Mouse (Mus musculus) forebrain, embryonic 11.5 days (tissue): ENCODE data around the gene Banf2. TPM values are rescaled to one million over a fixed set of nuclear protein-coding genes. Genes with fewer than 3 reads are reported as not detected.

ENCODE experiments used
- ATAC-seq: fragments of 200-750 bp; cut with Nextera tagmentation; replicated peaks from 2 replicates; pipeline ENCODE4 v1.8.0; 2017; ENCODE audit warnings: moderate TSS enrichment; ENCODE audit not compliant: low FRiP score
- DNase-seq: peaks from one replicate; pipeline ENCODE4 v3.0.0-alpha.2; 2017; ENCODE audit warnings: low spot score
- H3K27ac ChIP-seq: fragments of 300-500 bp; sonication (generic); 2 replicates; pipeline ENCODE4 v1.5.1; 2014; ENCODE audit warnings: low read depth, low read length
- H3K27me3 ChIP-seq: fragments of 300-500 bp; sonication (generic); 2 replicates; pipeline ENCODE4 v1.6.1; 2014; ENCODE audit warnings: mild to moderate bottlenecking, low read length, mixed read lengths; ENCODE audit not compliant: control insufficient read depth, insufficient read depth
- H3K36me3 ChIP-seq: fragments of 300-500 bp; sonication (generic); 2 replicates; pipeline ENCODE4 v1.6.1; 2014; ENCODE audit warnings: mild to moderate bottlenecking, low read length, moderate library complexity, mixed read lengths; ENCODE audit not compliant: control insufficient read depth, insufficient read depth
- H3K4me1 ChIP-seq: fragments of 300-500 bp; sonication (generic); replicated peaks from 2 replicates; pipeline ENCODE4 v1.6.1; 2014; ENCODE audit warnings: low read length, mixed read lengths; ENCODE audit not compliant: control insufficient read depth, insufficient read depth
- H3K4me2 ChIP-seq: fragments of 300-500 bp; sonication (generic); 2 replicates; pipeline ENCODE4 v1.6.1; 2014; ENCODE audit warnings: low read depth, mild to moderate bottlenecking, low read length, moderate library complexity, mixed read lengths; ENCODE audit not compliant: severe bottlenecking
- H3K4me3 ChIP-seq: fragments of 300-500 bp; sonication (generic); 2 replicates; pipeline ENCODE4 v1.5.1; 2014; ENCODE audit warnings: low read depth, low read length
- H3K9ac ChIP-seq: fragments of 300-500 bp; sonication (generic); 2 replicates; pipeline ENCODE4 v1.6.1; 2014; ENCODE audit warnings: low read length
- H3K9me3 ChIP-seq: fragments of 300-500 bp; sonication (generic); 2 replicates; pipeline ENCODE4 v1.6.1; 2016; ENCODE audit warnings: low read length, mixed read lengths; ENCODE audit not compliant: control insufficient read depth
- WGBS: fragments of 180-500 bp; shearing (Covaris S2); extraction: QIAGEN DNeasy Blood & Tissue Kit; methylation state at CpG from one replicate; pipeline ENCODE4 v1.1.7; 2014; 5-methylcytosine and 5-hydroxymethylcytosine counted together
- polyA plus RNA-seq: library from polyadenylated mRNA; unstranded; fragments of >200 nt; fragmentation: Nextera tagmentation; extraction: Ambion mirVana; gene quantifications from 2 replicates; pipeline ENCODE4 v1.2.1, GENCODE M21; 2014

Gene Banf2
- polyA plus RNA-seq, 1 experiment from 2014 or later: not detected

DNA sequence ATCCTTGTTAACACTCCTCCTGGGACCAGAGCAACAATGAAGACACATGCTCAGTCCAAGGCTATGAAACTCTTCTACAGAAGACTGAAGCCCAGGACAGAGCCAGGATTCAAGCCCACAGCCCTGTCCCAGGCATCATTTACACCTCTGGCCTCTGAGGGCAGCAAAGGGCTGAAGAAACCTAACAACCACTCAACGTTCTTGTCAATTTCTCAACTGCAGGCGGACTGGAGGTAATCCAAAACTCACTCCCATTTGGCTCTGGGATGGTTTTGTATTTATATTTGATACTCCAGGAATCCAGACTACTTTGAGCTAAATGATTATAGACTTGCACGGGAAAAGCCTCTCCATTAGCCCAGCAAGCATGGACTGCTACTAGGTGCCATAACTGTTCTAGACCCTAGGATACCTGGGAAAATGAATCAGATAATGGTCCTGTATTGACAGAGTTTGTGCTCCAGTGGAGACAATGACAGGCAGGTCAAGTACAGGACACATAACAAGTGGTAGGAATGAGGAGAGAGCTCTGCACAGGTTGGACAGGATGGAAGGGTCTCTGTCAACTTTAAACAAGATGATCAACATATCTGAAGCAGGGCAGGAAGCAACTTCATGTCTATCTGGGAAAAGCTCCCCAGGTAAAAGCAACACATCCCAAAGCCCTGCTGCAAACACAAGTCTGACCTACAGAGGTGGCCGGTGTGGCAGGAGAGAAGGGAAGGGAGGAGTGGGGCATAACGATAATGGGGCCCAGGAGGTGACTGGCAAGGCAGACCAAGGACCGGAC, 27.5 kb upstream of the Banf2 start:
- no peak overlapping the region for H3K9ac ChIP-seq
- WGBS: 82% methylated on average over 6 of the region's 6 CpGs
- DNase-seq (no peak), ATAC-seq (no peak)
- no peaks in the 10 kb centered on the region for H3K9me3 ChIP-seq
- no peaks in the 10 kb centered on the region for H3K27me3 ChIP-seq
- H3K4me2 ChIP-seq: no peak overlapping the region
- H3K36me3 ChIP-seq: no peaks in the 10 kb centered on the region
- 0 out of 2 replicates have a peak, but pooled peaks cover 2% of the 10 kb centered on the region for H3K4me1 ChIP-seq
- no peak overlapping the region for H3K4me3 ChIP-seq
- H3K27ac ChIP-seq: no peak overlapping the region

DNA sequence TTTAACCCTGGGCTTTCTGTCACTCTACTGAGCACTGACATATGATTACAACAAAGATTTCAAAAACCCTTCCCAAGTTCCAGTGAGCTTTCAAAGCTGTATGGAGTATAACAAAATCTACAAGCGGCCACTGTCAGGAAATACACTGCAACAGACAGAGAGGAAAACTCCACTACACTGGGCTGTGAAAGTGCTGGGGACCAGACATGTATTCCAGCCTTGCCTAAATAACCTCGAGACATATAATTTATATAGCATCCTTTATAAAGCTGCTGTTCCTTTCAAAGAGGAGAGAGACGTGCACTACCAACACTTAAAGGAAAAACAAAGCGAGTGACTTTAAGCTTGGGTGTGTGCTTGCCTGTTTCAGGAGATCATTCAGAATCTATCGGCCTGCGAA, 26.2 kb upstream of the Banf2 start:
- H3K4me2 ChIP-seq: no peak overlapping the region
- no peak overlapping the region for H3K27ac ChIP-seq
- H3K4me3 ChIP-seq: no peak overlapping the region
- H3K9ac ChIP-seq: no peak overlapping the region
- H3K27me3 ChIP-seq: no peaks in the 10 kb centered on the region
- ATAC-seq: no peak
- H3K4me1 ChIP-seq: 0 out of 2 replicates have a peak, but pooled peaks cover 2% of the 10 kb centered on the region
- H3K9me3 ChIP-seq: no peaks in the 10 kb centered on the region
- H3K36me3 ChIP-seq: no peaks in the 10 kb centered on the region
- 90% methylated on average over 6 of the region's 6 CpGs for whole genome bisulfite sequencing
- no peak for DNase-seq

DNA sequence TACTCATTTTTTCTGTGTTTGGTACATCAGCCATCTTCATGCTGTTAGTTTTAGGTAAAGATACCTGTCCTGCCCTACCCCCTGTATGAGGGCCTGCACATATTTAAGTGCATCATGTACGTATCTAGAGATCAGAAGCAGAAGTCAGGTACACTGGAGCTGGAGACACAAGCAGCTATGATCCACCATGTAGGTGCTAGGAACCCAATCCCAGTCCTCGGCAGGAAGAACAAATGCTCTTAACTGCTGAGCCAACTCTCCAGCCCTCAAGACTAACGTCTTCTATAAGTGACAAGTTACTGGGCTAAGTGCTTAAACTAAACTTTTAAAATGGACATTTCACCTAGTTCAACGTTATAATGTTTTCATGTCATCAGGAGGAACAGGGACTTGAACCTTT, 25.6 kb upstream of the Banf2 start:
- Histone ChIP-seq H3K4me1 (0 out of 2 replicates have a peak, but pooled peaks cover 2% of the 10 kb centered on the region), H3K27me3 (no peaks in the 10 kb centered on the region), H3K36me3 (no peaks in the 10 kb centered on the region), H3K4me2 (no peak overlapping the region), H3K9ac (no peak overlapping the region), H3K27ac (no peak overlapping the region), H3K4me3 (no peak overlapping the region), H3K9me3 (no peaks in the 10 kb centered on the region)
- whole genome bisulfite sequencing: 91% methylated on average over 4 of the region's 4 CpGs
- DNase-seq (no peak), ATAC-seq (no peak)

DNA sequence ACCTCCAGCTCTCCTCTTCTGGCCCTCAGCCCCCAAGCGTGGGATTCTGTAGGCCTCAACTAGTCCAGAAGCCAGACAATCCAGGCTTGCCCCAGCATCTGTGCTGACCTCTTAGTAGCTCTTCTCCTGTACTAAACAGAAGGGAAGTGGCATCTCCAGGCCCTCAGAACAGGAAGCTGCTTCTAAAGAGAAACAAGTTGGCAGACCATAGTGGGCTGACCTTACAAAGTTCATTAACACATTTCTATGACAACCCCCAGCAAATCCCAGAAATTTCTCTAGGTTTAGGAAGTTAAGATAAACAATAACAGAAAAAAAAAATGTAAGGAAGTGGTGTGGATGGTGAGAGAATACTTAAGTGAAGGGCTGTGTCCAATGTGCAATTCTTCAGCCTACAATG, 23.8 kb upstream of the Banf2 start:
- WGBS: 100% methylated on average over 1 of the region's 1 CpGs
- H3K4me3 ChIP-seq: no peak overlapping the region

DNA sequence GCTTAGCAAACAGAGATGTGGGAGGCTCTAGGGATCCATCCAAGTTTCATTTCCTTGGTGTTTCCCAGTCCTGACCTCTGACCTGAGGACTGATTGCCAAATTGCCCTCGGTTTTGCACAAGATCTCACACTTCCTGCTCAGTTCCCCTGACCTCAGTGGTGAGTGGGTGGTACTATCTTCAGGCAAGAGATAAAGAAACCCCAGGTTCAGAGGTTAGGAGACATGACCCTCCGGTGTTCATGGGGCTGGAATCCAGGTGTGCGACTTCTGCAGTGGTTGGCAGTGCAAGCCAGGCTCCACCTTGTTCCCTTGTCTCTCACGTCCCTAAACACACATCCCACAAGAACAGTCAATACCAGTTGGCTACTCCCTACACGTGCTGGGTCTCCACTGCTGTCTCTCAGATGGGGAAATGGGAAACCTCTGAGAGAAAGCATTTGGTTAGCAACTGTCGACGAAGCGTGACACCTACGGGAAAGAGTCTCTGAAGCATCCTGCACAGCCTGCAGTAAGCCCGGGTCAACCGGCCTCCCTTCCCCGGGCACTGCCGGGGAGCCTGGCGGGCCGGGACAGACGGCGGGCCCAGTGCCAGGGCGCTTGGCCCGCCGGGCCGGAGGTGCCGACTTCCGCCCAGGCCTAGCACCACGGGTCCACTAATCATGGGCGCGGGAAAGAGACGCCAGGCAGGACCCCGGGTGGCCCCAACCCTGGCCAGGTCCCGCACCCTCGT, 23.1 kb upstream of the Banf2 start:
- Histone ChIP-seq H3K36me3 (no peaks in the 10 kb centered on the region), H3K27me3 (no peaks in the 10 kb centered on the region), H3K27ac (no peak overlapping the region), H3K9ac (peak overlapping the region; percentile 74), H3K9me3 (no peaks in the 10 kb centered on the region), H3K4me1 (0 out of 2 replicates have a peak, but pooled peaks cover 2% of the 10 kb centered on the region), H3K4me2 (peak overlapping the region; percentile 60), H3K4me3 (peak overlapping the region; percentile 86)
- DNase-seq (no peak), ATAC-seq (no peak; the same call in 1 of the 2 replicates)
- WGBS: 4% methylated on average over 29 of the region's 30 CpGs

More for the DNA sequence above, 23.8 kb upstream of the Banf2 start:
- Histone ChIP-seq H3K27me3 (no peaks in the 10 kb centered on the region), H3K4me1 (0 out of 2 replicates have a peak, but pooled peaks cover 2% of the 10 kb centered on the region), H3K9ac (no peak overlapping the region), H3K9me3 (no peaks in the 10 kb centered on the region), H3K4me2 (no peak overlapping the region), H3K27ac (no peak overlapping the region), H3K36me3 (no peaks in the 10 kb centered on the region)
- no peak for ATAC-seq
- DNase-seq: no peak

DNA sequence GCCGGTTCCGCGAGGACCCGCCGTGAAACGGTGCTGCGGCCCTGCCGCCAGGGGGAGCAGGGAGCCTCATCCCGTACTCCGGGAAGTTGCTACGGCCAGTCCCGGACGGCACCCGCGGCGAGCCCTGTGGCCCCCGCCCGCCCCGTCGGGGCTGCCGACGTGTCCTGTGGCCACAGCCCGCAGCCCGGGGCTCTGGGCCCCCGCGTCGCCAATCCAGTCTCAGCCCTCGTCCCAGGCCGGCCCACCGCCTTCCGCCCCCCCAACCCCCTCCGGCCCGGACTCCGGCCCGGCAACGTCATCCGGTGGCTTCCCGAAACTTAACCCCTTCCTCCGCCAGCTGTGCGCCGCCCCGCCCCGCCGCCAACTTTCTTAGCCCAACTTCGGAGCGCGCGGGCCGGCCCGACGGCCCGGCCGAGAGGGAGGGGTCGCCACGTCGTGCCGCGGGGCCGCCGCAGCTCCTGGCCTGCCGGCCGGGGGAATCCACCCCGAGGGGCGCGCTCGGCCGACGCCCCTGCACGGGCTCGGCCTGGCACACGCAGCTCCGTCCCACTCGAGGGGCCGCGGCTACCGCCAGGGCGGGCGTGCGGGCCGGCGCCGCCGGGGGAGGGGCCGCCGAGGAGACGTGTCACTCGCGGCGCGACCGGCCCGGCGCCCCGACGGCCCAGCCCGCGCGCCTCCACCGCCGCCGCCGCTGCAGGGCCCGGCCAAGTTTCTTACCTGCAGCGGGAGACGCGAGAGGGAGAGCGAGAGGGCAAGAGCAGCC, 22.4 kb upstream of the Banf2 start:
- Histone ChIP-seq H3K4me1 (0 out of 2 replicates have a peak, but pooled peaks cover 2% of the 10 kb centered on the region), H3K9me3 (no peaks in the 10 kb centered on the region), H3K27me3 (no peaks in the 10 kb centered on the region), H3K9ac (peak overlapping the region; percentile 74), H3K4me2 (peak overlapping the region; percentile 60), H3K4me3 (peak overlapping the region; percentile 86), H3K27ac (peak overlapping the region; percentile 57; the same call in 1 of the 2 replicates), H3K36me3 (no peaks in the 10 kb centered on the region)
- under 1% methylated on average over 76 of the region's 107 CpGs for WGBS
- peak; percentile 91 for DNase-seq
- peak; percentile 35 for ATAC-seq

DNA sequence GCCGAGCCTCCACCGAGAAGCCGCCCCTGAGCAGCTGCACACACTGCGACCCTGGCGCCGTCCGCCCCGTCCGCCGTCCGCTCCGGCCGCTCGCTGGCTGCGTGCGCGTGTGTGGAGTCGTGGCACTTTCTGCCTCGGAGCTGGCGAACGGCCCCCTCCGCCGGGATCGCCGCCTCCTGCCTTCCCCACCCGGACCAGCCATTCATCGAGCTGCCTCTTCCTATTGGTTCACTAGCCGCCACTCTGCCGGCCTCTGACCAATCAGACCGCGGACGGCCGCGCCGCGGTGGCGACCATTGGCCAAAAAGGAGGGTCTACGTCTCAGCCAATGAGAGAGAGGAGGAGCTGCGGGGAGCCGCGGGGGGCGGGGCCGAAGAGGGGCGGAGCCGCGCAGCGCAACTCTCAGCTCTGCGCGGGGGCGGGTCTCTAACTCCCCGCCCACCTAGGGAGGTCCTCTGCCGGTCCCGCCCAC, 21.7 kb upstream of the Banf2 start, which contains the start of gene Rrbp1:
Gene Rrbp1, minus strand, starts transcription at position 184 of the 472 bp plus-strand sequence.
- H3K27ac ChIP-seq: peak within 1 kb of the TSS; percentile 57; the same call in 1 of the 2 replicates
- H3K4me1 ChIP-seq: 0 out of 2 replicates have a peak, but pooled peaks cover 2% of the 10 kb centered on the region
- H3K36me3 ChIP-seq: no peaks in the 10 kb centered on the region
- H3K27me3 ChIP-seq: no peaks in the 10 kb centered on the region
- H3K4me3 ChIP-seq: peak within 1 kb of the TSS; percentile 86
- H3K9ac ChIP-seq: peak within 1 kb of the TSS; percentile 74
- ATAC-seq (peak; percentile 99), DNase-seq (peak; percentile 99)
- H3K9me3 ChIP-seq: no peaks in the 10 kb centered on the region
- under 1% methylated on average over 50 of the region's 53 CpGs for WGBS
- peak within 1 kb of the TSS; percentile 60 for H3K4me2 ChIP-seq

DNA sequence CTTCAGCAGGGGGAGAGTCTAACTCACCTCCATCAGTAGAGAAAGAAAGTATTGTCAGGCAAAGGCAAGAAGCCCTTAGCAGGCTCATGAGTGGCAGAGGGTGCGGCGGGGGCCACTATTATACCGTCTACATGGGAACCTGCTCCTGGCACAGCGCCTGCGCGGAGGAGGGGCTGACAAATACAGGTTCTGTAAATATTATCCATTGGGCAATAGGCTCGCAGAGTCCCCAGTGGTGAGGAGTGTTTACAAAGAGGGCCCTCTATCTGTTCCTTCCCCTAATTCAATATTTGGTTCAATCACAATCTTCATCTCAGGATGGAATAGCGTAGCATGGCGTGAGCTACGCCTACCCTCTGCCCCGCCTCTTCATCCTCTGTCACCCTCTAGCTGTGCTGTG, 18.8 kb upstream of the Banf2 start:
- Histone ChIP-seq H3K36me3 (no peaks in the 10 kb centered on the region), H3K9me3 (no peaks in the 10 kb centered on the region), H3K9ac (no peak overlapping the region), H3K4me2 (no peak overlapping the region), H3K4me3 (no peak overlapping the region), H3K27me3 (no peaks in the 10 kb centered on the region), H3K27ac (no peak overlapping the region), H3K4me1 (0 out of 2 replicates have a peak, but pooled peaks cover 2% of the 10 kb centered on the region)
- no peak for ATAC-seq
- DNase-seq: no peak
- WGBS: 89% methylated on average over 11 of the region's 11 CpGs
